Mouse (Mus musculus) neural tube, embryonic 13.5 days (tissue): ENCODE measurements around the gene Plcg2. TPM values are rescaled to one million over a fixed set of nuclear protein-coding genes. Genes with fewer than 3 reads are reported as not detected.

ENCODE experiments used
- microRNA-seq: library from miRNA; unstranded; fragments of <30 nt; microRNA quantifications from one replicate; pipeline ENCODE4, GENCODE M21; 2016
- polyA plus RNA-seq: library from polyadenylated mRNA; unstranded; fragments of >200 nt; fragmentation: Nextera tagmentation; extraction: Ambion mirVana; gene quantifications from 2 replicates; pipeline ENCODE4 v1.2.1, GENCODE M21; 2015

Gene Plcg2
- polyA plus RNA-seq, 1 experiment from 2014 or later, result 1.1 TPM

Small RNAs within 50 kb of the gene (microRNA-seq; reads per million reads assigned to microRNA genes)
- gene Gm27361 (not detected), gene Mir7077 (not detected), gene Mir7078 (not detected)

Other genes with a start within 250 kb of the Plcg2 start
- 106 and 115 TPM in 2 replicates for gene Cmip, start 241.2 kb upstream of the Plcg2 start, polyA plus RNA-seq
- 1.2 and 1.4 TPM in 2 replicates for gene Sdr42e1, start 175.4 kb downstream of the Plcg2 start, polyA plus RNA-seq
- gene Hsd17b2, start 203.6 kb downstream of the Plcg2 start, polyA plus RNA-seq, result 0.29 TPM in 1 of 2 replicates, not detected in the other